Mouse (Mus musculus) lung, adult 2 months (tissue): ENCODE measurements around the gene Gm49318.

Source experiments
- CTCF ChIP-seq: fragments of 200-500 bp; IDR thresholded peaks from 2 replicates; pipeline ENCODE4 v1.5.1; 2011; ENCODE audit warnings: mild to moderate bottlenecking, low read length, control low read depth; ENCODE audit not compliant: insufficient read depth
- POLR2A ChIP-seq: fragments of 200-500 bp; IDR thresholded peaks from 2 replicates; pipeline ENCODE4 v1.6.1; 2011; ENCODE audit warnings: low read depth, mild to moderate bottlenecking, control low read depth, low read length, borderline replicate concordance; ENCODE audit errors: extremely low read depth

DNA sequence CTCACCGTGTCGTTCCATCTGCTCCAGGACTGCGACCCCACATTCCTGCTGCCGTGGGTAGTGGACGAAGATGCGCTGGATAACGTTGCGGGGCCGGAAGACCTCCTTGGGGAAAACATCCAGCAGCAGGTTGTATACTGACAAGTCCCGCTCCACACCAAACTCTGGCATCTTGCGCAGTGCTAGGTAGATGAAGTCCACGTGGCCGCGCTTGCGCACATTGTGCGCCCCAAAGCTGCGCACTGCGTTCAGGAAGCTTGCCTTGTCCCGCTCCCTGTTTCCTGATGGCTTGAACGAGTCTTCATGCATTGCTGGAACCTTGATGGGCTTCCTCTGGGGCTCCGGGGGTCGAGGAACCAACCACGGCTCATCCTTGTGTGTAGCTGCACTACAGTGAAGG, 5.2 kb upstream of the Gm49318 start:
- TF ChIP-seq CTCF: no peak
- TF ChIP-seq POLR2A: no peak
